Mouse (Mus musculus): Measurements from ENCODE around the gene Mbnl1. TPM values are rescaled to one million over a fixed set of nuclear protein-coding genes. Genes with fewer than 3 reads are reported as not detected.
"Not testable (repeated sequence)": the region's sequence is repeated elsewhere in the genome, so short reads cannot be mapped to it uniquely, and the experiment has no call there.

Mbnl1 gene
- 63.1 and 76.3 TPM in 2 replicates for polyA plus RNA-seq (2014; fragmentation: Nextera tagmentation; extraction: Ambion mirVana)

- WGBS: 67% methylated on average over 5 of the region's 5 CpGs
These were observed at the start of gene Mbnl1 for GRCm38 (mm10) chr3:60472681-60473177. Mbnl1 (plus strand) TSS chr3:60472830.

GRCm38 (mm10) chr3:60424148-60424547, 48.5 kb upstream of the Mbnl1 start:
- no peaks in the 10 kb centered on the region for H3K36me3 ChIP-seq (ENCODE audit: control insufficient read depth, insufficient read depth, low read length)

More at GRCm38 (mm10) chr3:60472681-60473177, at the start of gene Mbnl1:
- Histone ChIP-seq H3K27ac (ENCODE audit: low read depth, low read length) (no peak within 1 kb of the TSS), H3K9ac (replicated peaks; ENCODE audit: low read depth, low read length) (no peak within 1 kb of the TSS), H3K36me3 (ENCODE audit: control insufficient read depth, insufficient read depth, low read length) (no peaks in the 10 kb centered on the region), H3K9me3 (ENCODE audit: control insufficient read depth, low read length) (no peaks in the 10 kb centered on the region), H3K27me3 (ENCODE audit: control insufficient read depth, insufficient read depth, low read length) (no peaks in the 10 kb centered on the region), H3K4me1 (ENCODE audit: control insufficient read depth, insufficient read depth, low read length) (no peaks in the 10 kb centered on the region), H3K4me2 (ENCODE audit: low read depth, low read length) (no peak within 1 kb of the TSS), H3K4me3 (ENCODE audit: low read depth, low read length) (no peak within 1 kb of the TSS)
- ATAC-seq (ENCODE audit: low read depth): no peak

GRCm38 (mm10) chr3:60429049-60429448, 43.6 kb upstream of the Mbnl1 start:
- WGBS: 96% methylated on average over 5 of the region's 5 CpGs
- H3K4me2 ChIP-seq (ENCODE audit: low read depth, low read length): no peak overlapping the region
- H3K27me3 ChIP-seq (ENCODE audit: control insufficient read depth, insufficient read depth, low read length): no peaks in the 10 kb centered on the region
- H3K9ac ChIP-seq (replicated peaks; ENCODE audit: low read depth, low read length): no peak overlapping the region
- H3K4me1 ChIP-seq (ENCODE audit: control insufficient read depth, insufficient read depth, low read length): no peaks in the 10 kb centered on the region
- no peak overlapping the region for H3K4me3 ChIP-seq (ENCODE audit: low read depth, low read length)
- no peaks in the 10 kb centered on the region for H3K9me3 ChIP-seq (ENCODE audit: control insufficient read depth, low read length)
- no peak overlapping the region for H3K27ac ChIP-seq (ENCODE audit: low read depth, low read length)
- no peaks in the 10 kb centered on the region for H3K36me3 ChIP-seq (ENCODE audit: control insufficient read depth, insufficient read depth, low read length)
- no peak for ATAC-seq (ENCODE audit: low read depth)

More at GRCm38 (mm10) chr3:60424148-60424547, 48.5 kb upstream of the Mbnl1 start:
- Histone ChIP-seq H3K9me3 (ENCODE audit: control insufficient read depth, low read length) (no peaks in the 10 kb centered on the region), H3K4me2 (ENCODE audit: low read depth, low read length) (no peak overlapping the region), H3K27me3 (ENCODE audit: control insufficient read depth, insufficient read depth, low read length) (no peaks in the 10 kb centered on the region), H3K4me1 (ENCODE audit: control insufficient read depth, insufficient read depth, low read length) (no peaks in the 10 kb centered on the region), H3K9ac (replicated peaks; ENCODE audit: low read depth, low read length) (no peak overlapping the region), H3K4me3 (ENCODE audit: low read depth, low read length) (no peak overlapping the region), H3K27ac (ENCODE audit: low read depth, low read length) (no peak overlapping the region)
- 93% methylated on average over 1 of the region's 1 CpGs for WGBS
- ATAC-seq (ENCODE audit: low read depth): no peak

GRCm38 (mm10) chr3:60437254-60437653, 35.4 kb upstream of the Mbnl1 start:
- Histone ChIP-seq H3K4me3 (ENCODE audit: low read depth, low read length) (no peak overlapping the region), H3K36me3 (ENCODE audit: control insufficient read depth, insufficient read depth, low read length) (no peaks in the 10 kb centered on the region), H3K4me1 (ENCODE audit: control insufficient read depth, insufficient read depth, low read length) (no peaks in the 10 kb centered on the region), H3K4me2 (ENCODE audit: low read depth, low read length) (no peak overlapping the region), H3K9ac (replicated peaks; ENCODE audit: low read depth, low read length) (no peak overlapping the region), H3K27me3 (ENCODE audit: control insufficient read depth, insufficient read depth, low read length) (no peaks in the 10 kb centered on the region), H3K27ac (ENCODE audit: low read depth, low read length) (no peak overlapping the region), H3K9me3 (ENCODE audit: control insufficient read depth, low read length) (no peaks in the 10 kb centered on the region)
- no peak for ATAC-seq (ENCODE audit: low read depth)

GRCm38 (mm10) chr3:60437678-60438232, 34.9 kb upstream of the Mbnl1 start:
- Histone ChIP-seq H3K4me3 (ENCODE audit: low read depth, low read length) (no peak overlapping the region), H3K4me1 (ENCODE audit: control insufficient read depth, insufficient read depth, low read length) (no peaks in the 10 kb centered on the region), H3K27ac (ENCODE audit: low read depth, low read length) (no peak overlapping the region), H3K27me3 (ENCODE audit: control insufficient read depth, insufficient read depth, low read length) (no peaks in the 10 kb centered on the region), H3K9me3 (ENCODE audit: control insufficient read depth, low read length) (no peaks in the 10 kb centered on the region), H3K36me3 (ENCODE audit: control insufficient read depth, insufficient read depth, low read length) (no peaks in the 10 kb centered on the region), H3K9ac (replicated peaks; ENCODE audit: low read depth, low read length) (no peak overlapping the region), H3K4me2 (ENCODE audit: low read depth, low read length) (no peak overlapping the region)
- 65% methylated on average over 1 of the region's 1 CpGs for WGBS
- no peak for ATAC-seq (ENCODE audit: low read depth)

- H3K9ac ChIP-seq (replicated peaks; ENCODE audit: low read depth, low read length): no peak overlapping the region
- H3K4me3 ChIP-seq (ENCODE audit: low read depth, low read length): no peak overlapping the region
- no peaks in the 10 kb centered on the region for H3K4me1 ChIP-seq (ENCODE audit: control insufficient read depth, insufficient read depth, low read length)
- no peaks in the 10 kb centered on the region for H3K9me3 ChIP-seq (ENCODE audit: control insufficient read depth, low read length)
- no peaks in the 10 kb centered on the region for H3K36me3 ChIP-seq (ENCODE audit: control insufficient read depth, insufficient read depth, low read length)
- 95% methylated on average over 1 of the region's 1 CpGs for WGBS
- no peak overlapping the region for H3K4me2 ChIP-seq (ENCODE audit: low read depth, low read length)
- no peaks in the 10 kb centered on the region for H3K27me3 ChIP-seq (ENCODE audit: control insufficient read depth, insufficient read depth, low read length)
- no peak for ATAC-seq (ENCODE audit: low read depth)
- no peak overlapping the region for H3K27ac ChIP-seq (ENCODE audit: low read depth, low read length)
These were observed 33.9 kb upstream of the Mbnl1 start for GRCm38 (mm10) chr3:60438715-60439114.

GRCm38 (mm10) chr3:60461828-60462521, 10.7 kb upstream of the Mbnl1 start:
- no peaks in the 10 kb centered on the region for H3K4me1 ChIP-seq (ENCODE audit: control insufficient read depth, insufficient read depth, low read length)
- no peak overlapping the region for H3K4me2 ChIP-seq (ENCODE audit: low read depth, low read length)
- 62% methylated on average over 6 of the region's 6 CpGs for WGBS
- H3K36me3 ChIP-seq (ENCODE audit: control insufficient read depth, insufficient read depth, low read length): no peaks in the 10 kb centered on the region
- H3K9ac ChIP-seq (replicated peaks; ENCODE audit: low read depth, low read length): no peak overlapping the region
- ATAC-seq (ENCODE audit: low read depth): peak; percentile 93
- H3K9me3 ChIP-seq (ENCODE audit: control insufficient read depth, low read length): no peaks in the 10 kb centered on the region
- peak overlapping the region; percentile 29; the same call in 1 of the 2 replicates for H3K27ac ChIP-seq (ENCODE audit: low read depth, low read length)
- H3K27me3 ChIP-seq (ENCODE audit: control insufficient read depth, insufficient read depth, low read length): no peaks in the 10 kb centered on the region
- H3K4me3 ChIP-seq (ENCODE audit: low read depth, low read length): no peak overlapping the region

- H3K36me3 ChIP-seq (ENCODE audit: control insufficient read depth, insufficient read depth, low read length); H3K4me2 ChIP-seq (ENCODE audit: low read depth, low read length); H3K27me3 ChIP-seq (ENCODE audit: control insufficient read depth, insufficient read depth, low read length); H3K4me1 ChIP-seq (ENCODE audit: control insufficient read depth, insufficient read depth, low read length); H3K9ac ChIP-seq (replicated peaks; ENCODE audit: low read depth, low read length); H3K9me3 ChIP-seq (ENCODE audit: control insufficient read depth, low read length); ATAC-seq (ENCODE audit: low read depth); H3K4me3 ChIP-seq (ENCODE audit: low read depth, low read length); H3K27ac ChIP-seq (ENCODE audit: low read depth, low read length): not testable (repeated sequence)
- WGBS: 79% methylated on average over 2 of the region's 3 CpGs
These were observed 4.0 kb upstream of the Mbnl1 start for GRCm38 (mm10) chr3:60468667-60469066.

- not testable (repeated sequence) for H3K9ac ChIP-seq (replicated peaks; ENCODE audit: low read depth, low read length); H3K9me3 ChIP-seq (ENCODE audit: control insufficient read depth, low read length); H3K4me2 ChIP-seq (ENCODE audit: low read depth, low read length); H3K36me3 ChIP-seq (ENCODE audit: control insufficient read depth, insufficient read depth, low read length); H3K4me1 ChIP-seq (ENCODE audit: control insufficient read depth, insufficient read depth, low read length); H3K27ac ChIP-seq (ENCODE audit: low read depth, low read length); H3K27me3 ChIP-seq (ENCODE audit: control insufficient read depth, insufficient read depth, low read length); H3K4me3 ChIP-seq (ENCODE audit: low read depth, low read length); ATAC-seq (ENCODE audit: low read depth)
- 87% methylated on average over 2 of the region's 3 CpGs for WGBS
These were observed 3.3 kb upstream of the Mbnl1 start for GRCm38 (mm10) chr3:60469170-60469805.
